Mouse (Mus musculus) heart, postnatal 0 days (tissue): ENCODE measurements around the gene Mfap2.

Experiments used
- CTCF ChIP-seq: IDR thresholded peaks from 2 replicates; pipeline ENCODE4 v1.5.1; 2016; ENCODE audit warnings: antibody characterized with exemption, control low read depth, low read depth
- EP300 ChIP-seq: IDR thresholded peaks from 2 replicates; pipeline ENCODE4 v1.6.1; 2016; ENCODE audit warnings: antibody characterized with exemption, low read depth

DNA sequence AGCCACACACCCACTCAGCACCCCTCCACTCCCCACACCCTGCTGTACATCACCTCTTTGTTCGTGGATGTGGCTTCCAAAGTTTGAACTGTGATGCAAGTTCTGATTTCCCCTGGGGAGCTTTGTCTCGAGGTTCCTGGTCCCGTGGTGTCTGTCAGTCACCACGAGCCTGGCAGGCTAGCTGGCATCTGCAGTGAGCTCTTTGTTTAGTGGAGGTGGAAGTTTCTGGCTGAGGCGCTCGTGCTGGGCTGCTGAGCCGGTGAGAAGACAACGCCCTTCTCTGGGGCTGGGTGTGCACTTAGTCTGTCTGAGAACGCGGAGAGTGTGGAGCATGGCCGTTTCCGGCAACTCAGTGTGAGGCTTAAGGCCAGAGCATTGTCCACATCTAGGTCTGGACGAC, 38.5 kb upstream of the Mfap2 start:
- TF ChIP-seq EP300 (no peak), CTCF (no peak)
